Mouse (Mus musculus) right cerebral cortex, adult 18-20 months (tissue): Measurements from ENCODE around the gene Cabp2.
"Not testable (repeated sequence)": the region's sequence is repeated elsewhere in the genome, so short reads cannot be mapped to it uniquely, and the experiment has no call there.

Experiments used
- DNase-seq: peaks from one replicate; pipeline ENCODE4 v3.0.0; 2022; ENCODE audit warnings: mixed read lengths

Cabp2 gene

GRCm38 (mm10) chr19:4102626-4103025 is 21.2 kb downstream of the Cabp2 start:
- no peak for DNase-seq

GRCm38 (mm10) chr19:4103294-4103693 is 21.9 kb downstream of the Cabp2 start:
- DNase-seq = no peak

- no peak for DNase-seq
Observed at GRCm38 (mm10) chr19:4103792-4104191, 22.4 kb downstream of the Cabp2 start.

GRCm38 (mm10) chr19:4104675-4105194 is 23.4 kb downstream of the Cabp2 start:
- DNase-seq = no peak

- DNase-seq = no peak
Observed at GRCm38 (mm10) chr19:4106654-4107053, 25.3 kb downstream of the Cabp2 start.

GRCm38 (mm10) chr19:4108535-4108934 is 27.2 kb downstream of the Cabp2 start:
- no peak for DNase-seq

GRCm38 (mm10) chr19:4112063-4112960 is 30.9 kb downstream of the Cabp2 start:
- no peak for DNase-seq

- peak; percentile 89 for DNase-seq
Observed at GRCm38 (mm10) chr19:4113186-4113805, 31.9 kb downstream of the Cabp2 start.

GRCm38 (mm10) chr19:4113806-4114230 is 32.4 kb downstream of the Cabp2 start:
- DNase-seq = no peak

GRCm38 (mm10) chr19:4114551-4114950 is 33.2 kb downstream of the Cabp2 start:
- DNase-seq = no peak

GRCm38 (mm10) chr19:4115144-4115543 is 33.8 kb downstream of the Cabp2 start:
- DNase-seq = no peak

GRCm38 (mm10) chr19:4115816-4116215 is 34.4 kb downstream of the Cabp2 start:
- no peak for DNase-seq

GRCm38 (mm10) chr19:4117006-4117405 is 35.6 kb downstream of the Cabp2 start:
- no peak for DNase-seq

GRCm38 (mm10) chr19:4118350-4118749 is 37.0 kb downstream of the Cabp2 start:
- DNase-seq = no peak

- DNase-seq = no peak
Observed at GRCm38 (mm10) chr19:4119716-4120487, 38.5 kb downstream of the Cabp2 start.

- no peak for DNase-seq
Observed at GRCm38 (mm10) chr19:4120496-4120895, 39.1 kb downstream of the Cabp2 start.

- peak; percentile 98 for DNase-seq
Observed at GRCm38 (mm10) chr19:4121097-4121805, 39.9 kb downstream of the Cabp2 start.

- not testable (repeated sequence) for DNase-seq
Observed at GRCm38 (mm10) chr19:4121896-4122295, 40.5 kb downstream of the Cabp2 start.

- DNase-seq = no peak
Observed at GRCm38 (mm10) chr19:4122411-4123370, 41.3 kb downstream of the Cabp2 start.

- no peak for DNase-seq
Observed at GRCm38 (mm10) chr19:4124432-4124831, 43.1 kb downstream of the Cabp2 start.

- not testable (repeated sequence) for DNase-seq
Observed at GRCm38 (mm10) chr19:4125268-4125667, 43.9 kb downstream of the Cabp2 start.
